Mouse (Mus musculus): ENCODE data around the gene Pdzd7. TPM values are rescaled to one million over a fixed set of nuclear protein-coding genes. Genes with fewer than 3 reads are reported as not detected.
"Not testable (repeated sequence)": the region's sequence is repeated elsewhere in the genome, so short reads cannot be mapped to it uniquely, and the experiment has no call there.

Gene Pdzd7
- total RNA-seq, 2 experiments from 2014 or later, result 2.1 to 2.3 TPM

DNA sequence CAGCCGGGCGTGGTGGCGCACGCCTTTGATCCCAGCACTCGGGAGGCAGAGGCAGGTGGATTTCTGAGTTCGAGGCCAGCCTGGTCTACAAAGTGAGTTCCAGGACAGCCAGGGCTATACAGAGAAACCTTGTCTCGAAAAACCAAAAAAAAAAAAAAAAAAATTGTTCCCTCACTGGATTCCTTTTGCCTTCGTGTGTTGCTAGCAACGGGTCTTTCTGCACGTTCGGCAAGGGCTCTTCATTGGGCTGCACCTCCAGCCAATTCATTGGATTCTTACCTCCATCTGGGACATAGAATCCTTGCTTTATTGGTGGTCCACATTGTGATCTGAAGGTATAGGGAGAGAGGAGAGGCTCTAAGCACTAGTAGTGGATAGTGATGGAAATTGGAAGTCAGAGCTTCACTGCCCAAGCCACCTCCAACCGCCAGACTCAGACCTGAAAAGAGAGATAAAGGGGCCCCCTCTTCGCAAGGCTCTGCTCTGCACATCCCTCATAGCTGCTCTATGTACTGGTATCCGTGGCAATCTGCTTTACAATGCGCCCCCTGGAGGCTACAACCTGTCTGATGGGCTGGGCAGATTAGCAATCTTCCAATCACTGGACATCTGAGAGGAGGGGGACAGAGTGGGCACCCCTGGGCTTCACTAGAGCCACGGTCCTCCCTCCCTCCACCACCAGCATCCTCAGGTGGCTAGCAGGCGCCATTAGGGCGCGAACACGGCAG lies 18.2 kb upstream of the Pdzd7 start:
- DNase-seq (ENCODE audit: low spot score in 2 of 2), result no peak

DNA sequence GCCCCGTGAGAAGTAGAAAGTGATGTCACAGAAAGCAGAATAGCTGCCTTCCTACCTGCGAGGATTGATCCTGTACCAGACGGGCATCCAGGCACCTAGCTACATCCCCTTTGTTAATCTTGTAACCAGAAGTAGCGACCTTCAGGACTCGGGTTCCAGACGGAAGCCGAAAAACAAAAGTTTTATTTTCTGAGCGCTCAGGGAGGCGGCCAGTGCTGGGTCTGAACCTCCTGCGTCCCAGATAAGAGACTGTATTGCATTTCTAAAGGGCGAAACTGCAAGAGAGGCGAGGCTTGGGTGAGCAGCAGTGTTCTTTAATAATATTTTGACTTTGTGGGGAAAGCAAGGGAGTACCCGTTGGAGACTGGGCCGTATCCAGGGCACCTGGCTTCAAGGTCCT lies 13.3 kb upstream of the Pdzd7 start:
- DNase-seq (ENCODE audit: low spot score in 2 of 2), result no peak

- DNase-seq (ENCODE audit: low spot score in 2 of 2), result peak; percentile 94 to 95
Measured at GRCm38 (mm10) chr19:45058113-45058839, 12.8 kb upstream of the Pdzd7 start.

- no peak for DNase-seq (ENCODE audit: low spot score in 2 of 2)
Measured at GRCm38 (mm10) chr19:45057724-45058112, 12.2 kb upstream of the Pdzd7 start.

DNA sequence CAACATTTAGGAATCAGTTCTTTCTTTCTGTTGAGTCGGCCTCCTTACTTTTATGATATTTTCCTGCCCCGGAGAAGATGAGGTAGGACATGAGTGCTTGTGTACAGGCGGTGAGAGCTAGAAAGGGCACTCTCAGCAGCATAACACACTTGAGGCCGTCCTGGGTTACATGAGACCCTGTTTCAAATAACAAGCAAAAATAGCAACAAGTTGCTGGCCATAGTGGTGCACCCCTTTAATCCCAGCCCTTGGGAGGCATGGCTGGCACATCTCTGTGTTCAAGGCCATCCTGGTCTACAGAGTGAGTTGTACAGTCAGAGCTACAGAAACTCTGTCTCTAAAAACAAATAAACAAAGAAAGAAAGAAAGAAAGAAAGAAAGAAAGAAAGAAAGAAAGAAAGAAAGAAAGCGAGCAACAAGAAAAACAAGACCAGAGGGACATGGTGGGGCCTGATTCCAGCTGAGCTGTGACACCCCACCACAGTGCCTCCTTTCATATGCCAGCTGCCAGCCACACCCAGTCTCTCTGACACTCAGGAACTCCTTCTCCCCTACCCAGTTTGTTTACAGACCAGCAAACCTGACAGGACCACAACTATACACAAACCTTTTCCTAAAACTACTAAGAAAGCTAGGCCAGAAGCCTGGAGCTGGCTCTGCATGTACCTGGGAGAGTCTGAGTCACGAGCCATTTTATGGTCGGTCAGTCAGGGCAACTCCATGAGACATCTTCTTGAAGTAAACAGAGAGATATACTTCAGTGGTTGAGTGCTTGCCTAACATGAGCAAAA lies 11.6 kb upstream of the Pdzd7 start:
- no peak for DNase-seq (ENCODE audit: low spot score in 2 of 2)

GRCm38 (mm10) chr19:45056364-45056763 lies 10.8 kb upstream of the Pdzd7 start:
- DNase-seq (ENCODE audit: low spot score in 2 of 2), result peak in 1 of 2 experiments; percentile 73

GRCm38 (mm10) chr19:45054892-45055690 lies 9.6 kb upstream of the Pdzd7 start:
- DNase-seq (ENCODE audit: low spot score in 2 of 2), result no peak

DNA sequence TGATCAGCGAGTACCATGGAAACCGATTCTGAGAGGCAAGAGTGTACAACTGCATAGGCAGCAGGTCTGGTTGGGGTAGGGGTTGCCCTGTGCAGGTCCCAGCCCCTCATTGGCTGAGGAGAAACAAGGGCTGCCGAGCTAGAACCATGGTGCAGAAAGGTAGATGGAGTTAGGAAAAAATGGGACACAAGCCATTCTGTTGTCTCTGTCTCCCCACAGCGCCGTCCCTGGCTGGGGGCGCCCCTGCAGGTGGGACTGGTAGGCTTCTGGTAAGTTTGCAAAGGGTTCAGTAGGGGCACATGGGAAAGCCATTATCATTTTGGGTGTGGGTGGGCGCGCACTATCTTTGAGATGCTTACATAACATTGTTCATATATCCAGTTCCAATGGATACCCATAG lies 7.9 kb upstream of the Pdzd7 start:
- DNase-seq (ENCODE audit: low spot score in 2 of 2), result no peak

- DNase-seq (ENCODE audit: low spot score in 2 of 2), result no peak
Measured at GRCm38 (mm10) chr19:45049523-45049922, 4.0 kb upstream of the Pdzd7 start.

GRCm38 (mm10) chr19:45048644-45049365 lies 3.3 kb upstream of the Pdzd7 start:
- no peak for DNase-seq (ENCODE audit: low spot score in 2 of 2)

DNA sequence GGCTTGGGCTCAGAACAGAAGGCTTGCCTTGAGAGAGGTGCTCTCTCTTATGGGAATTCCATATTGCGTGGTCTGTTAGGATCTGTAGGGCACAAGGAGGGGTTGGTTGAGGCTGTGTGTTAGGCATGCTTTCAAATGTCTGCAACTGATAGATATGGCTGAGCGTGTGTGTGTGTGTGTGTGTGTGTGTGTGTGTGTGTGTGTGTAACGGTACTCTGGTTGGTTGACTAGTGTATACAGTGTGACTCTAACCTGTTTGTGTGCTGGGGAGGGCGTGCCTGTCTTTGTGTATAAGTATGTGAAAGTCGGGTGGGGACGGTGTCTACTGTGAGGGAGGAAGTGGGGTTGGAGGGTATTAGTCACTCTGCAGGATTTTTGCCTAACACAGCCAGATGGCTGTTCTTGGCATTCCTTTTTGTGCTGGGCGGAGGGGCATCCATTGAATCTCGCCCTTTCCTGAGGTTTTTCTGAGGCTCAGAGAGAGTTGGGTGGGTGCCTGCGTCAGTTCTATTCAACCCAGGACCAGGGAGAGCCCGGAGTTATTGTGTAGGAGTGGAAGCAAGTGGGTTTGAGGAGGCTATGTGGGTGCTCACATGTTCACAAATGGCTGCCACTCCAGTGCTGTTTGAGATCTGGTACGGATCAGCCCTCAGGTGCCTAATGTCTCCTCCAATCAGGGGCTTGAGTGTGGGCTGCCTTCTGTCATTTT lies 2.6 kb upstream of the Pdzd7 start:
- DNase-seq (ENCODE audit: low spot score in 2 of 2), result peak; percentile 71 to 85

GRCm38 (mm10) chr19:45047417-45047934 lies 2.0 kb upstream of the Pdzd7 start, which contains the start of gene Sfxn3:
Sfxn3 (plus strand) TSS chr19:45047503.
- DNase-seq (ENCODE audit: low spot score in 2 of 2), result peak; percentile 95

DNA sequence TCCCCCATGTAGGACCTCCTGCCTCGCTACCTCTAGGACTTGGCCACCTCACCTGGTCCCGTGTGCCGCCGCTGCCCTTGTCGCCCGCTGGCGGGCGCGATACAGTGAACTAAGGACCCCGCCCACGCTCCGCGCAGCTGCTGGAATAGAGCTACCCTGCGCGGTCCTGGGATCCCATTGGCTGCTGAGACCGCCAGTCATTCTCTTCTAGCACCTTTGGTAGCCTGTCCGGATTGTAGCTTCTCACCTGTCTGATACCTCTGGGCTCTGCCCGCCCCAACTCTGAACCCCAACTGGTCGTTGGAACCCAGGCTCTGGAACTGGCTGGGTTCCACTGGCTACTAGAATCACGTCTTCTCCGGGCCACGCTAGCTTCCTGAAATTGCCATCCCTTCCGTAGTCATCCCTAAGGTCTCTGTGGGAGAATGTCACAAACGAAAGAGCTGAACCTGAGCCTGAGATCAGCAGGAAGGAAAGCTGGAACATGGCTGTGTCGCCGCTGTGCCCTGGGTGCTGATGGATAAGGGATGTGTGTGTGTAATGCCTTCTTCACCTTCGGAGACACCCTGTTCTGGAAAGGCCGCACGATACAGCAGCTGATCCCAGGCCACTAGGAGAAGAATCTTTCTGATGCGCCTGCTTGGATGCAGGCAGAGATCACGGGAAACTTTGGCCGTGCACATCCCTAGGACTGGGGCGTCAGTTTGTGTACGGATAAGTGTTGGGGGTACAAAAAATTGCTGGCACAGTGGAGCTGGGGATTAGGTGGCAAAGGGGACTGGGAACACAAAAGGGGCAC lies 1.2 kb upstream of the Pdzd7 start:
- peak; percentile 67 to 80 for DNase-seq (ENCODE audit: low spot score in 2 of 2)

DNA sequence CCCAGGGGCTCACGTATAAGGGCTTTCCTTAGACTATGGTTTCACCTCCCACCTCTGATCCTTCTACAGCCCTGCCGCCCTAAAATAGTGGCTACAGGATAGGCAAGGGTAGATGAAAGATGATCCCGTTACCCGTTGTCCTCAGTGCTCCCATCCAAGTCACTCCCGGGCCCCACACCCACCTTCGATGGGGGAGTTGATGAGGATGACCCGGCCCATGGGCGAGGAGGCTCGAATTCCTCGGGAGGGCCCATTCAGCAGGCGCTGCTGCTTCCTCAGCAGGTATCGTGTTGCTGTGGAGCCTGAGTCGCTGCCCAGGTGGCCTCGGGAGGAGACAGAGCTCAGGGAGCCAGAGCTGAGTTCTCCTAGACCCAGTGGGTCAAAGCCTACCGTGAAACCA lies 281 bp downstream of the Pdzd7 start:
- DNase-seq (ENCODE audit: low spot score in 2 of 2), result no peak

DNA sequence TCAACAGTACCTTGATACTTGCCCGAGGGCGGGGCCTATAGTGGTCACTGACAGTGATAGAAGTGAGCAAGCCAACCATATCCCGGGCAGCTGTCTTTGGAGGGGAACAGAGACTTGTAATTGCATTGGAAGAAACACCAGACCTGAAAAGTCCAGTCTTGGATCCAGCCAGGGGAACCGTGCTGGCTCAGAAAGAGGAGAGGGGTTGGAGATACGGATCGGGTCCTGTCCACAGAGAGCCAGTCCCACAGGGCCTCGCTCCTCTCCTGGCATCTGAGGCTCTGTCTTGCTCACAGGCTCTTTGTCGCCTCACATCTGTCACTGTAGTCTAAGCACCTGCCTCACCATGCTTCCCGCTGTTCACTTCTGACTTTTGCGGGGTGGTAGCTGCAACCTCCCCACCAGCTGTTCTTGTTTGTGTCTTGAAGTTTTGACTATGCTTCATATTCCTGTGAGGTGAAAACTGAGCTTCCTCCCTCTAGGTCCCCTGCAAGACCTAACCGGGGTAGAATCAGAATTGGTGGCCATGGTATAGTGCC lies 1.1 kb downstream of the Pdzd7 start:
- DNase-seq (ENCODE audit: low spot score in 2 of 2), result no peak

DNA sequence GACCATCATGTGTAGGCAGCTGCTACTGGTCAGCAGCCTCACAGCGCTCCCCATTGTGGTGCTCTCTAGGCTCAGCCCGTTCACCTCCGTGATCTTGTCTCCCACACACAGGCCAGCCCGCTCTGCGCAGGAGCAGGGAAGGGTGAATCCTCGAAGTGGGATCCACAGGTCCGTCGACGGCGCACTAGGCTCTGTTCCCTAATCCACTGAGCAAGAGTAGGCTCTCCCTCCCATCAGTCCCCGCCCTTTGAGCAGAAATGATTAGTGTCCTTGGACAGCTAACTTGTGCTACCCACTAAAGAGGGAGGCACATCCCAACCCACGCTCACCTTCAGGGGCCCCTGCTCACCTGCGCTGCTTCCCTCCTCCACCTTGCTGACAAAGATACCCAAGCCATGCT lies 5.3 kb downstream of the Pdzd7 start:
- DNase-seq (ENCODE audit: low spot score in 2 of 2), result no peak

- not testable (repeated sequence) for DNase-seq (ENCODE audit: low spot score in 2 of 2)
Measured at GRCm38 (mm10) chr19:45038198-45038597, 7.3 kb downstream of the Pdzd7 start.

DNA sequence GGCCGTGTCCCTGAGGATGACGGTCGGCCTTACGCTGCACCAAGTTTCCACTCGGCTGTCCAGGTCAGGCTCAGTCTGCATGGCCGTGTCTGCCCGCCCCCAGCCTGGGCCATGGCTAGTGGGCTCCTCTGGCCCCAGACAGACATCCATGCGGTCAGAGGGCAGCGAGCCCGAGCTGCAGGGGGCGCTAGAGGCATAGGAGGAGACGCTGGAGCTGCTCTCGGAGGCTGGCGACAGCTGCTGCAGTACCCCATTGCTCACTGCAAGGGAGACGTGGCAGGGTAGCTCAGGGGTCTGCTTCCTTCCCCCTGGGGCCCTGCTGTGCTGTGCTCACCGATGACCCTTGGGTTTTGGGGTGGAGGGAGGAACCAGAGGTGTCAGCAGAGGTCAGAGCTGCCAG lies 8.7 kb downstream of the Pdzd7 start:
- DNase-seq (ENCODE audit: low spot score in 2 of 2), result no peak

Measured in layer of hippocampus, postnatal 14 days (tissue).